Comparison of ENCODE assay signal across 40 mouse cellular contexts in the genomic region with DNA sequence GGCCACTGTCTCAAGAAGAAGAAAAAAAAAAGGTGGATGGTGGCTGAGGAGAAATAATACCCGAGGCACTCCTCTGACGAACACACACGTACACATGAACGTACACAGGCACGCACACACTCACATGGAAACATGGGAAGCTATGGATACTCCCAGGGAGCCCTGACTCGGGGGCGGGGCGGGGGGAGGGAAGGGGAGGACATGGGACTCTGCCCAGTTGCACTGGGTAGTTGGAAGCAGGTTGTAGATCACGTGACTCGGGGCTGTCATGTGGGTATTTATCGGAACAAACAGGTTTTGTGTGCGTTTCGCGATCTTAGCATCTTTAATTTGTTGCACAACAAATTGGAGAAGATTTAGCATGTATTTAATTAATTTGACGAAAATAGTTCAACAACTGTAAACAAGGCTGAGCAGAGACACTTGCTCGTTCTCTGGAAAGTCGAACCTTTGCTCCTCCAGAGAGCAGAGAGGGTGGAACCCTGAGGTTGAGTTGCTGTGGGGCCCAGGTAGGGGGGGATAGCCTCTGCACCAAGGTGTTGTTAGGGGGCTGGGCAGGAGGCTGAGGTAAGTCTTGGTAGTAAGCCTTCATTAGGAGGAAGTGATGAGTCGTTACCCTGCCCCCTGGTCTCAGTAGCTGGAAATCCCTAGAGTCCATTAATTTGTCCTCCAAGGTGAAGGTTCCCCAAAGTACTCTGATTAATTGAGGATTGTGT. TPM values are rescaled to one million over a fixed set of nuclear protein-coding genes. Genes with fewer than 3 reads are reported as not detected.
"Had no signal": no experiment of that assay in that cellular context is flagged by ENCODE, and none has a peak within 500 bp of the region (broad histone marks: within the 10 kb centered on the region; RNA-seq: fewer than 3 reads in every experiment).

No protein-coding gene starts in this region.

- H3K9ac ChIP-seq: heart, embryonic 12.5 days; heart, embryonic 13.5 days; heart, embryonic 15.5 days; hindbrain, embryonic 12.5 days; hindbrain, embryonic 13.5 days; hindbrain, embryonic 14.5 days; hindbrain, embryonic 15.5 days; kidney, embryonic 15.5 days had no signal

- H3K27me3 ChIP-seq: hindbrain, embryonic 12.5 days; hindbrain, embryonic 13.5 days; hindbrain, embryonic 15.5 days; kidney, embryonic 15.5 days had no signal

- H3K4me3 ChIP-seq: heart, embryonic 10.5 days; heart, embryonic 12.5 days; heart, embryonic 13.5 days; heart, embryonic 15.5 days; hindbrain, embryonic 10.5 days; hindbrain, embryonic 12.5 days; hindbrain, embryonic 13.5 days; hindbrain, embryonic 15.5 days; kidney, embryonic 15.5 days; layer of hippocampus, adult 2 months; left cerebral cortex, adult 2 months had no signal

- H3K9me3 ChIP-seq: heart, embryonic 15.5 days; hindbrain, embryonic 10.5 days; hindbrain, embryonic 13.5 days; hindbrain, embryonic 15.5 days had no signal

- H3K27ac ChIP-seq: heart, embryonic 10.5 days; heart, embryonic 13.5 days; heart, embryonic 15.5 days; hindbrain, embryonic 10.5 days; hindbrain, embryonic 12.5 days; hindbrain, embryonic 13.5 days; hindbrain, embryonic 14.5 days; hindbrain, embryonic 15.5 days; hindbrain, postnatal 0 days; kidney, embryonic 15.5 days; kidney, postnatal 0 days; layer of hippocampus, adult 2 months; left cerebral cortex, adult 2 months had no signal

- H3K36me3 ChIP-seq: heart, embryonic 10.5 days; heart, embryonic 12.5 days; heart, embryonic 13.5 days; heart, embryonic 15.5 days; hindbrain, embryonic 10.5 days; hindbrain, embryonic 12.5 days; hindbrain, embryonic 13.5 days; hindbrain, embryonic 15.5 days; kidney, embryonic 15.5 days had no signal

- H3K4me1 ChIP-seq: heart, embryonic 10.5 days; heart, embryonic 12.5 days; heart, embryonic 13.5 days; heart, embryonic 15.5 days; hindbrain, embryonic 10.5 days; hindbrain, embryonic 12.5 days; hindbrain, embryonic 13.5 days; hindbrain, embryonic 15.5 days; kidney, embryonic 15.5 days had no signal

- H3K4me2 ChIP-seq: heart, embryonic 11.5 days; heart, embryonic 12.5 days; heart, embryonic 13.5 days; heart, embryonic 15.5 days; hindbrain, embryonic 12.5 days; hindbrain, embryonic 13.5 days; hindbrain, embryonic 14.5 days; hindbrain, embryonic 15.5 days; kidney, embryonic 15.5 days had no signal

- ATAC-seq: hindbrain, embryonic 16.5 days; hindbrain, postnatal 0 days; inflammation-experienced regulatory T-cells, adult 6 months had no signal

- DNase-seq: heart, postnatal 10 days; heart, postnatal 14 days; heart, postnatal 36 days; heart, postnatal 4 days; kidney, adult 11 months; kidney, adult 18-20 months; kidney, adult 2 months; kidney, adult 8-10 months; kidney, adult 9 months; kidney, postnatal 10 days; kidney, postnatal 14 days; kidney, postnatal 25 days; kidney, postnatal 36 days; kidney, postnatal 4 days; layer of hippocampus, adult 9-11 months; layer of hippocampus, postnatal 36 days had no signal

RNA-seq across cellular contexts. Expression of a gene that starts 16.5 kb away (rescaled TPM):
- polyA plus RNA-seq: heart, embryonic 10.5 days; heart, embryonic 11.5 days; heart, embryonic 12.5 days; heart, embryonic 13.5 days; heart, embryonic 14.5 days; heart, postnatal 0 days; hindbrain, embryonic 10.5 days; hindbrain, embryonic 11.5 days; hindbrain, embryonic 12.5 days; hindbrain, embryonic 13.5 days; hindbrain, embryonic 14.5 days; hindbrain, embryonic 15.5 days; hindbrain, embryonic 16.5 days; hindbrain, postnatal 0 days; intestine, embryonic 14.5 days; kidney, adult 2 months; kidney, embryonic 14.5 days; kidney, embryonic 15.5 days; kidney, embryonic 16.5 days; kidney, postnatal 0 days; large intestine, adult 2 months had no signal
